Mouse (Mus musculus) limb, embryonic 11.5 days (tissue): ENCODE results near the gene Tmem139. TPM values are rescaled to one million over a fixed set of nuclear protein-coding genes. Genes with fewer than 3 reads are reported as not detected.
A peak's percentile ranks its signal among the peaks of the same experiment; 100 is the strongest.

Experiments
- ATAC-seq: fragments of 200-750 bp; cut with Nextera tagmentation; 2 replicates; pipeline ENCODE4 v1.8.0; 2017; ENCODE audit warnings: low read depth; ENCODE audit not compliant: insufficient number of reproducible peaks, low FRiP score, low TSS enrichment
- DNase-seq: peaks from one replicate; pipeline ENCODE4 v3.0.0-alpha.2; 2015; ENCODE audit warnings: low spot score
- H3K27ac ChIP-seq: fragments of 300-500 bp; sonication (generic); replicated peaks from 2 replicates; pipeline ENCODE4 v1.5.1; 2014; ENCODE audit warnings: low read depth, mild to moderate bottlenecking, low read length
- H3K27me3 ChIP-seq: fragments of 300-500 bp; sonication (generic); 2 replicates; pipeline ENCODE4 v1.6.1; 2014; ENCODE audit warnings: mild to moderate bottlenecking, low read length, mixed read lengths; ENCODE audit not compliant: control insufficient read depth, insufficient read depth
- H3K36me3 ChIP-seq: fragments of 300-500 bp; sonication (generic); 2 replicates; pipeline ENCODE4 v1.6.1; 2014; ENCODE audit warnings: mild to moderate bottlenecking, low read length, moderate library complexity, mixed read lengths; ENCODE audit not compliant: control insufficient read depth, insufficient read depth
- H3K4me1 ChIP-seq: fragments of 300-500 bp; sonication (generic); 2 replicates; pipeline ENCODE4 v1.6.1; 2014; ENCODE audit warnings: low read length, mixed read lengths; ENCODE audit not compliant: control insufficient read depth, insufficient read depth
- H3K4me2 ChIP-seq: fragments of 300-500 bp; sonication (generic); 2 replicates; pipeline ENCODE4 v1.6.1; 2014; ENCODE audit warnings: low read depth, mild to moderate bottlenecking, moderate library complexity; ENCODE audit not compliant: severe bottlenecking
- H3K4me3 ChIP-seq: fragments of 300-500 bp; sonication (generic); 2 replicates; pipeline ENCODE4 v1.5.1; 2014; ENCODE audit warnings: low read depth, low read length
- H3K9ac ChIP-seq: fragments of 300-500 bp; sonication (generic); 2 replicates; pipeline ENCODE4 v1.6.1; 2014; ENCODE audit warnings: mild to moderate bottlenecking, low read length
- H3K9me3 ChIP-seq: fragments of 300-500 bp; sonication (generic); 2 replicates; pipeline ENCODE4 v1.6.1; 2016; ENCODE audit warnings: low read length; ENCODE audit not compliant: control insufficient read depth
- WGBS: fragments of 180-500 bp; shearing (Covaris S2); extraction: QIAGEN DNeasy Blood & Tissue Kit; methylation state at CpG from one replicate; pipeline ENCODE4 v1.1.7; 2014; 5-methylcytosine and 5-hydroxymethylcytosine counted together
- polyA plus RNA-seq: library from polyadenylated mRNA; unstranded; fragments of >200 nt; fragmentation: Nextera tagmentation; extraction: Ambion mirVana; gene quantifications from 2 replicates; pipeline ENCODE4 v1.2.1, GENCODE M21; 2014

The Tmem139 gene
- polyA plus RNA-seq, 1 experiment from 2014 or later: 1.5 TPM

GRCm38 (mm10) chr6:42241311-42242045 is 20.3 kb upstream of the Tmem139 start:
- Histone ChIP-seq H3K9ac (no peak overlapping the region), H3K27me3 (0 out of 2 replicates have a peak, but pooled peaks cover under 1% of the 10 kb centered on the region), H3K4me1 (no peaks in the 10 kb centered on the region), H3K36me3 (no peaks in the 10 kb centered on the region), H3K9me3 (no peaks in the 10 kb centered on the region), H3K27ac (no peak overlapping the region), H3K4me2 (no peak overlapping the region), H3K4me3 (no peak overlapping the region)
- DNase-seq (no peak), ATAC-seq (no peak)
- 71% methylated on average over 6 of the region's 6 CpGs for whole genome bisulfite sequencing

GRCm38 (mm10) chr6:42245711-42246353 is 15.9 kb upstream of the Tmem139 start, which contains the start of gene Gstk1:
Gene Gstk1, plus strand, starts transcription at chr6:42245935.
- H3K4me3 ChIP-seq: peak within 1 kb of the TSS; percentile 38
- H3K27me3 ChIP-seq: 0 out of 2 replicates have a peak, but pooled peaks cover 2% of the 10 kb centered on the region
- WGBS: 3% methylated on average over 28 of the region's 28 CpGs
- DNase-seq (peak; percentile 84), ATAC-seq (peak; percentile 98)
- no peaks in the 10 kb centered on the region for H3K36me3 ChIP-seq
- H3K4me2 ChIP-seq: peak within 1 kb of the TSS; percentile 78
- no peaks in the 10 kb centered on the region for H3K9me3 ChIP-seq
- no peak within 1 kb of the TSS for H3K27ac ChIP-seq
- H3K4me1 ChIP-seq: no peaks in the 10 kb centered on the region
- peak within 1 kb of the TSS; percentile 43; the same call in 1 of the 2 replicates for H3K9ac ChIP-seq

GRCm38 (mm10) chr6:42247173-42247572 is 14.6 kb upstream of the Tmem139 start:
- DNase-seq (no peak), ATAC-seq (no peak)
- H3K4me1 ChIP-seq: no peaks in the 10 kb centered on the region
- H3K9ac ChIP-seq: no peak overlapping the region
- no peak overlapping the region for H3K4me2 ChIP-seq
- 5% methylated on average over 8 of the region's 8 CpGs for WGBS
- no peaks in the 10 kb centered on the region for H3K9me3 ChIP-seq
- H3K4me3 ChIP-seq: no peak overlapping the region
- no peak overlapping the region for H3K27ac ChIP-seq
- H3K36me3 ChIP-seq: no peaks in the 10 kb centered on the region
- 0 out of 2 replicates have a peak, but pooled peaks cover 2% of the 10 kb centered on the region for H3K27me3 ChIP-seq

- no peak overlapping the region for H3K4me2 ChIP-seq
- no peak overlapping the region for H3K4me3 ChIP-seq
- no peak overlapping the region for H3K27ac ChIP-seq
- WGBS: 96% methylated on average over 1 of the region's 1 CpGs
- no peaks in the 10 kb centered on the region for H3K9me3 ChIP-seq
- H3K9ac ChIP-seq: no peak overlapping the region
- DNase-seq (no peak), ATAC-seq (no peak)
- H3K4me1 ChIP-seq: no peaks in the 10 kb centered on the region
- H3K36me3 ChIP-seq: no peaks in the 10 kb centered on the region
- H3K27me3 ChIP-seq: 0 out of 2 replicates have a peak, but pooled peaks cover 2% of the 10 kb centered on the region
These were observed 13.8 kb upstream of the Tmem139 start for GRCm38 (mm10) chr6:42247981-42248380.

GRCm38 (mm10) chr6:42251791-42252190 is 10.0 kb upstream of the Tmem139 start:
- no peaks in the 10 kb centered on the region for H3K4me1 ChIP-seq
- DNase-seq: no peak
- H3K36me3 ChIP-seq: no peaks in the 10 kb centered on the region
- no peak for ATAC-seq
- 92% methylated on average over 4 of the region's 4 CpGs for WGBS
- no peaks in the 10 kb centered on the region for H3K9me3 ChIP-seq
- H3K4me3 ChIP-seq: no peak overlapping the region
- no peaks in the 10 kb centered on the region for H3K27me3 ChIP-seq
- H3K4me2 ChIP-seq: no peak overlapping the region
- no peak overlapping the region for H3K27ac ChIP-seq
- H3K9ac ChIP-seq: no peak overlapping the region

- Histone ChIP-seq H3K9ac (no peak overlapping the region), H3K27me3 (no peaks in the 10 kb centered on the region), H3K4me2 (no peak overlapping the region), H3K4me3 (no peak overlapping the region), H3K9me3 (no peaks in the 10 kb centered on the region), H3K27ac (no peak overlapping the region), H3K4me1 (no peaks in the 10 kb centered on the region), H3K36me3 (no peaks in the 10 kb centered on the region)
- ATAC-seq: no peak
- DNase-seq: no peak
- WGBS: 77% methylated on average over 2 of the region's 2 CpGs
These were observed 8.7 kb upstream of the Tmem139 start for GRCm38 (mm10) chr6:42253103-42253502.

- H3K4me2 ChIP-seq: no peak overlapping the region
- H3K9me3 ChIP-seq: no peaks in the 10 kb centered on the region
- H3K9ac ChIP-seq: no peak overlapping the region
- no peaks in the 10 kb centered on the region for H3K36me3 ChIP-seq
- DNase-seq (peak; percentile 61), ATAC-seq (no peak; the same call in 1 of the 2 replicates)
- no peak overlapping the region for H3K4me3 ChIP-seq
- WGBS: 18% methylated on average over 11 of the region's 11 CpGs
- H3K27me3 ChIP-seq: no peaks in the 10 kb centered on the region
- H3K27ac ChIP-seq: no peak overlapping the region
- no peaks in the 10 kb centered on the region for H3K4me1 ChIP-seq
These were observed 4.4 kb upstream of the Tmem139 start for GRCm38 (mm10) chr6:42257303-42257863.

GRCm38 (mm10) chr6:42260430-42260829 is 1.3 kb upstream of the Tmem139 start:
- no peaks in the 10 kb centered on the region for H3K4me1 ChIP-seq
- WGBS: 64% methylated on average over 6 of the region's 6 CpGs
- ATAC-seq: no peak

More at GRCm38 (mm10) chr6:42260430-42260829, 1.3 kb upstream of the Tmem139 start:
- H3K4me2 ChIP-seq: no peak overlapping the region
- no peak overlapping the region for H3K9ac ChIP-seq
- no peaks in the 10 kb centered on the region for H3K9me3 ChIP-seq
- H3K27ac ChIP-seq: no peak overlapping the region
- no peaks in the 10 kb centered on the region for H3K27me3 ChIP-seq
- H3K36me3 ChIP-seq: no peaks in the 10 kb centered on the region
- no peak for DNase-seq
- no peak overlapping the region for H3K4me3 ChIP-seq
